Mouse (Mus musculus) cerebellum, adult 9-10 months (tissue): ENCODE measurements around the gene Sult2b1.

Experiments
- DNase-seq: peaks from one replicate; pipeline ENCODE4 v3.0.0; 2022

Gene Sult2b1

DNA sequence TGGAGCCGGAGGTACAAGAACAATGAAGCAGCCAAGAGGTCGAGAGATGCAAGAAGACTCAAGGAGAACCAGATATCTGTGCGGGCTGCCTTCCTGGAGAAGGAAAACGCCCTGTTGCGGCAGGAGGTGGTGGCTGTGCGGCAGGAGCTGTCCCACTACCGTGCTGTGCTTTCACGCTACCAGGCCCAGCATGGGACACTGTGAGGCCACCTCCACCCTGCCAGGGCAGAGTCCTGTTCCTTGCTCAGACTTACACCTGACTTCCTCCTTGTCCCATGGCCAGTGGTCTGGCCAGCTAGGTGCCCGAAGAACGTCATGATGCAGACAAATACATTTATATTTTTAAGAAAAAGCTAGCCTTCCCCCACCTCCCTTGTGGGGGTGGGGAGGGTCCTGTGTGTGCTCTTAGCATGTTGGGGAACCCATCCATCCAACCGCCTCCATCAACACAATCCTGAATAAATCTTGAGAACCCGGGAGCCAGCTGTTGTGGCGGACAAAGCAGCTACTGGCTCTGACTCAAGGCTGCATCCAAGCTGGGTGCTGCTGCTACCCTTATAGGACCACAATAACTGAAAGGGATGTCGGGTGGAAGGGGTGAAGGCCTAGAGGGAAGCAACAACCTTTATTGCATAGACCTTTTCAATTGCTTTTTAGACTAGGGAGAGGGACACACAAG is 74.7 kb downstream of the Sult2b1 start:
- DNase-seq: peak; percentile 67

- DNase-seq: no peak
Observed at GRCm38 (mm10) chr7:45709036-45709435, 75.4 kb downstream of the Sult2b1 start.

DNA sequence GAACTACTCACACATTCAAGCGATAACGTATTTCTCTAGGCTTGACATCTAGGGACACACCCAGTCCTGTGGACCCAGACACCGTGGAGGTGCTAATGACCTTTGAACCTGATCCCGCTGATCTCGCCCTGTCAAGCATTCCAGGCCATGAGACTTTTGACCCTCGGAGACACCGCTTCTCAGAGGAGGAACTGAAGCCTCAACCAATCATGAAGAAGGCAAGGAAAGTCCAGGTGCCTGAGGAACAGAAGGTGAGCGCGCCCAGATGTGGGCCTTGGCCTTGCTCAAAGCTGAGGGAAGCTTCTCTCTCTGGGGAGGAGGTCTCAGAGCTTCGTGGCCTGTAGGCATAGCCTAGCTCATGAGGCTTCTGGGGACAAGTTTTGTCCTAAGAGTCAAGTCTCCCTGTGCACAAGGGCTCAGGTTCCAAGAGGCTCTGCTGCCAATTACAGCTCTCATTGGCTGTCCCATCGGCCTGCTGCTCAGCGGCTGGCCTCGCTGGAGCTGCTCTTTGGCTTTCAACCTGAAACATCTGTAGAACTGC is 76.2 kb downstream of the Sult2b1 start:
- peak; percentile 74 for DNase-seq

DNA sequence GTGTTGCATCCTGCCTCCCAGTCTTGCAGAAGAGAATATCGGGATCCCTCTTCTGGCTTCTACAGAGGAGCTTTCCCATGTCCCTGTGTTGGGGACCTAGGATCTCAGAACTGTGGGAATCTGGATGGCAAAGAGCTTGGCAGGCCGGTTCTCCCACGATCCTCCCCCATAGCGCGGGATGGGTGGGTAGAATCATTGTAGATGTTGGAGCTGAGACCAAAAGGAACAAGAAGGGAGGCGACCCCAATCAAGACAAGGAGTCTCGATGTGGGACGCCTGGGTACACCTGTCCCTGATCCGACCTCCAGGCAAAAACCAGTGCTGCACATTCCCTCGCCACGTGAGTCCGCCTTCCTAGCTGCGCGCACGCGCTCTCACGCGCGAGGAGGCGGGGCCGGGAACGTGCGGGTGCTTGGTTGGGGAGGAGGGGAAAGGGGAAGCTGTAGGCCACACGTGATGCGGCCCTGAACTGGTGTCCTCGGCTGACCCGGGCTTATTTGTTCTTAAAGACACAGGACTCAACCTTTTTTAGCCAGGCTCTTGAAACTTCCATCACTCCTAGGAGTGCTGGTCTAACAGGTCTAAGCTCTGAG is 77.0 kb downstream of the Sult2b1 start:
- peak; percentile 98 for DNase-seq

DNA sequence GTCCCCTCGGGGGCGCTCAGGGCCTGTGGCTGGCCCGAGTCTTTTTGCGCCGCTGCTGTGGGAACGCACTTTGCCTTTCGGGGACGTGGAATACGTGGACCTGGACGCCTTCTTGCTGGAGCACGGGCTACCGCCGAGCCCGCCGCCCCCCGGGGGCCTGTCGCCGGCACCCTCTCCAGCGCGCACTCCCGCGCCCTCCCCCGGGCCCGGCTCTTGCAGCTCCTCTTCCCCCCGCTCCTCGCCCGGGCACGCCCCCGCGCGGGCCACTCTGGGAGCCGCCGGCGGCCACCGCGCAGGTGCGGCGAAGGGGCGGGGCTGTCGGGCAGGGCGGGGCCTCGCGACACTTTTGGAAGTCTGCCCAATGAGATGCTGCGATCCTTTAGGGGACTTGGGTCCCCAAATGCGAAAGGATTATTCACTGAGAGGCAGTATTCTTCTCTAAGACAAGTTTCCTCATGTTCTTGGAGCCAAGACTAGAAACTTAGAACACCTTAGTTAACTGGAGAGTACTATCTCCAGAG is 77.7 kb downstream of the Sult2b1 start:
- peak; percentile 89 for DNase-seq

GRCm38 (mm10) chr7:45705873-45706281 is 78.6 kb downstream of the Sult2b1 start:
- DNase-seq: peak; percentile 92

- DNase-seq: no peak
Observed at GRCm38 (mm10) chr7:45705443-45705864, 79.0 kb downstream of the Sult2b1 start.

DNA sequence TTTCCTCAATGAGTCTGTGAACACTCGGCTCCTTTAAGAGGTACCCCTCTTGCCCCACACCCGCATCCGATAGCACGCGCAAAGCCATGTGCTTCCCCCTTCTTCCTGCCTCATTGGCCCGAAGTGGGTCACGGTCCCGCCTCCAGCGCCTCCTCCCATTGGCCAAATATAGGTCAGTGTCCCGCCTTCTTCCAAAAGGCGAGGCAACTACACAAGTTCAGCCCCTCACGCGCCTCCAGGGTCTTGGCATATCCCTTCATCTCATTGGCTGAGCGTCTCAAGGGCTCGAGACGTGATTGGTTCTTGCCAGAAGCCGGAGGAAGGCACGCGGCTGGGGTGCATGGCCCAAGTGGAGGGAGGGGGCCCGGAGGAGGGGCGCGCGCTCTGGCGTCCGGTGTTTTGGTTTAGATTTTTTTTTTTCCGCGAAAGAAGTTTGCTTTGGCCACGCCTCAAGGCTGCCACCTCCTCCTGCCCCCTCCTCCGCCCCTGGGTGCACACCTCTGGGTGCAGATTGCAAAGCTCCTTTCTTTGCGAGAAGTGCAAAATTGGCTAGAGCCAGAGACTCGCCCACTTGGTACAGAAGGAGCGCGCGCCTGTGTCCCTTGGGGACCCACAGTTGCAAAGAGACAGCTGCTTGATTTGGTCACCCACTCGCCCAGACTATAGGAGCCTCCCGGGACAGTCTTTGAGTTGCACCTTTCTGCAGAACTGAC is 79.6 kb downstream of the Sult2b1 start, which contains the start of gene Dbp:
TSS of gene Dbp (plus strand) at position 359 of the 713 bp plus-strand sequence.
- peak; percentile 100 for DNase-seq

DNA sequence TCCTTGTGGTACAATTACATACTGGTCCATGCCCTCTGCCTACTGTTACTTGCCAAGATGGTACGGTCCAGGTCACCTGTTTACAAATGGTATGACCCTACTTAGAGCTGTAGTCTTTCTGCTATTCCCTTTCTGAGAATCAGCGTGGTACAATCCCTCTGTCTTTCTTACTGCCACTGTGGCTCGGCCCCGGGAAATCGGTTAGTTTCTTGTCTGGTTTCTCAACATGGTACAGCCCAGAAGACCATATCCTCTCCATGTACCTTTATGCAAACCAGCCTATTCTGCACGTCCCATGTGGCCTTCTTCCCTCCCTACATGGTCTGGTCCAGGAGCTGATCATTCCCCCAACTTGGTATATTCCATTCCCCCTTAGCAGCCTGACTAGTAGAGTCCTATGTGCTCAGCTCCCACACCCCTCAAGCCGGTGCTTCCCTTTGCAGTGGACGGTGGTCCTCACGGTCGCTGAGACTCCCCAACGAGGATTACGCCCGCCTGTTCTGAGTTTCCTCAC is 80.4 kb downstream of the Sult2b1 start:
- peak; percentile 96 for DNase-seq

GRCm38 (mm10) chr7:45703521-45704033 is 80.9 kb downstream of the Sult2b1 start:
- no peak for DNase-seq

GRCm38 (mm10) chr7:45702809-45703520 is 81.5 kb downstream of the Sult2b1 start:
- peak; percentile 73 for DNase-seq

DNA sequence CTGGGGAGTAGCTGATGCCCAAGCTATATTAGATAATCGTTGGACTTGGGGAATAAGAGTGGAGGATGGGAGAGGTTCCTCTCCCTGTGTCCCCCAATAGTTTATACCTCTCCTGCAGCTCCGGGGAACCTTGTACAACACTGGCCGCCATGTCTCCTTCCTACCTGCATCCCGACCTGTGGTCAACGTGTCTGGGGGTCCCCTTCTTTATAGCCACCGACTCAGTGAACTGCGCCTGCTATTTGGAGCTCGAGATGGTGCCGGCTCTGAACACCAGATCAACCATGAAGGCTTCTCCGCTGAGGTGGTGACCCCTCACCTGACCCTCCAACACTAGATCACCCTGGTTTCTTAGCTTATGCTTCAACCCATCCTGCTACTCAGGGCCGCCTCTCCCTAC is 82.2 kb downstream of the Sult2b1 start:
- DNase-seq: peak; percentile 70

- peak; percentile 68 for DNase-seq
Observed at GRCm38 (mm10) chr7:45701607-45702006, 82.9 kb downstream of the Sult2b1 start.

GRCm38 (mm10) chr7:45701072-45701471 is 83.4 kb downstream of the Sult2b1 start:
- no peak for DNase-seq

DNA sequence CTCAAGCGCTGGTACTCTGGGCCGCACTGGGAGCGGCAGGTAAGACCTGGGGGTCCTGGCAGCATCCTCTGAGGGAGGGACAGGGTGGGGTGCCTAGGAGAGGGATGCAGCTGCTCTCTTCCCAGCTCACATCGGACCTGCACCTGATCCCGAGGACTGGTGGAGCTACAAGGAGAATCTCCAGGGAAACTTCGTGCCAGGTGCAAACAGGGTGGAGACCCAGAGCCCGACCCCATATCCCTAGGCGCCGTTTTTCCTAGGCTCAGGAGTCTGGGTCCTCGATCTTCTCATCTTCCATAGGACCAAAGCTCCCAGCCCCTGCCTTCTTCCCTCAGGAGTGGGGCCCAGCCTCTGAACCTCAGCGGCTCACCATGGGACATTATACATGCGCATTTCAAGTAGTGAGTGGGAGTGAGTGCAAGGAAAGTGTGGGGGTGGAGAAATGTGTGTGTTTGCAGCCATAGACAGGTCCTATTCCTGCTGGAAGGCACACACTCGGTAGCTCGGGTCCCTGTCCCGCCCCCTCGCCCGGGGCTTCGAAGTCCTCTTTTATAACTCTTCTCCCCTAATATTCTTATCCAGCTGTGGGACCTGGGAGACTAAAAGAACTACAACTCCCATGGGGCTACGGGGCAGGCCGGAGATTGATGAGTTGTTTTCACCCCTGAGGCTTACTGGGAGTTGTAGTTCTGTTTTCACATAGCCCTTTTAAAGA is 84.0 kb downstream of the Sult2b1 start:
- DNase-seq: peak; percentile 92

GRCm38 (mm10) chr7:45699523-45700141 is 84.8 kb downstream of the Sult2b1 start, which contains the start of gene Car11:
Car11 (plus strand) TSS chr7:45699843.
- DNase-seq: peak; percentile 77

GRCm38 (mm10) chr7:45697894-45698293 is 86.6 kb downstream of the Sult2b1 start:
- DNase-seq: peak; percentile 59

GRCm38 (mm10) chr7:45695098-45695497 is 89.4 kb downstream of the Sult2b1 start:
- no peak for DNase-seq

DNA sequence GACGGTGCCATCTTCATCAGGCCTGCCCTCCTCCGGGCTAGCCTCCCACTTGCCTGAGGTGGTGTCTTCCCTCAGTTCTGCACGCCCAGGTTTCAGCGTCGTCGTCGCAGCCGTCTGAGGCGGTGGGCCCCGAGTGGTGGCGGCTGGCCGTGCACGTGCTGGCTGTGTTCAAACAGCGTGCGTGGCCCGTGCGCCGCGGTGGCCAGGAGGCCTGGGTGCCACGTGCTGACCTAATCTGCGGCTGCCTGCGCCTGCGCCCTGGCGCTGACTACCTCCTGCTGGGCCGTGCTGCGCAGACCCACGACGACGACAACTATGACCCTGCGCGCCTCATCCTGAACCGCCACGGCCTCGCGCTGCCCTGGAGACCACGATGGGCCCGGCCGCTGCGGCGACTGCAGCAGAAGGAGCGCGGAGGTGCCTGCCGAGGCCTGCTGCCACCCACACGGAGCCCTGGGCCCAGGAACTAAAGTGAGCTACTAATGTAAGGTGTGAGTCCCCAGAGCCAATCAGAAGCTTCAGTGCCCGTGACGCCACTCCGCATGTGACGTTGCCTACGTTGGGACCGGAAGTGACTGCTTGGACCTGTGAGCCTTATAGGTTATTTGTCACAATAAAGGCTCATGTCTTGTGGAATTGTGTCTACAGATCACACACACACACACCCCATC is 90.4 kb downstream of the Sult2b1 start, which contains the start of gene Sec1:
TSS of gene Sec1 (minus strand) at position 482 of the 671 bp plus-strand sequence.
- DNase-seq: no peak

DNA sequence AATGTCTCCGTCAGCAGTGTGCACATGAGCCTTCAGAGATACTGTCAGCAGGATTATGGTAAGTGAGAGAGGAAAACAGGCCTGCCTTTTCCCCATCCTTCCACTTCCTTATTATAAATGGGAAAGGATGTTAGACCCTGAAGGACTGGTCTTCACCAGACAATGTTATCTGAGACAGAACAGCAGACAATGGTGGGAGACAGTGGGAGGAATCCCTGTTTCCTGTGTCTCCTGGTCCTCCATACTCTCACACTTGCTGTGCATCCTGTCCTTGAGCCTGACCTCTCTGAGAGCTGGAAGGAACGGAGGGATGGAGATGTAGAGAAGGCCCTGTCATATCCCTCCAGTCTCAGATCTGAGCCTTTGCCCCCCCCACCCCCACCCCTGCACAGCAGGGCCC is 92.1 kb downstream of the Sult2b1 start:
- no peak for DNase-seq
